Mouse (Mus musculus): ENCODE measurements around the gene Olfr854.

- TF ChIP-seq CTCF (conservative IDR thresholded peaks at IDR 0.05; ENCODE audit: insufficient read depth, insufficient read length, low read depth, low read length) (no peak), POLR2A (IDR thresholded peaks at IDR 0.05; ENCODE audit: low read depth, low read length) (no peak)
These were observed at the start of gene Olfr854 for GRCm38 (mm10) chr9:19567282-19567681.
